Mouse (Mus musculus) heart, postnatal 0 days (tissue): ENCODE data around the gene Hist1h2bb. TPM values are rescaled to one million over a fixed set of nuclear protein-coding genes. Genes with fewer than 3 reads are reported as not detected.
"Not testable (repeated sequence)": the region's sequence is repeated elsewhere in the genome, so short reads cannot be mapped to it uniquely, and the experiment has no call there.

ENCODE experiments used
- ATAC-seq: fragments of 200-750 bp; cut with Nextera tagmentation; 2 replicates; pipeline ENCODE4 v1.8.0; 2017; ENCODE audit warnings: low read depth, moderate number of reproducible peaks, moderate library complexity; ENCODE audit not compliant: insufficient read depth
- DNase-seq: peaks from one replicate; pipeline ENCODE4 v3.0.0-alpha.2; 2016; ENCODE audit warnings: low spot score
- H3K27ac ChIP-seq: fragments of 300-500 bp; sonication (generic); 2 replicates; pipeline ENCODE4 v1.5.1; 2014; ENCODE audit warnings: low read depth, mild to moderate bottlenecking
- H3K27me3 ChIP-seq: fragments of 300-500 bp; sonication (generic); 2 replicates; pipeline ENCODE4 v1.6.1; 2014; ENCODE audit warnings: low read length, mixed read lengths; ENCODE audit not compliant: control insufficient read depth, insufficient read depth
- H3K36me3 ChIP-seq: fragments of 300-500 bp; sonication (generic); replicated peaks from 2 replicates; pipeline ENCODE4 v1.6.1; 2014; ENCODE audit warnings: low read length, mixed read lengths; ENCODE audit not compliant: control insufficient read depth, insufficient read depth
- H3K4me1 ChIP-seq: fragments of 300-500 bp; sonication (generic); 2 replicates; pipeline ENCODE4 v1.6.1; 2014; ENCODE audit warnings: antibody characterized with exemption; ENCODE audit not compliant: control insufficient read depth, insufficient read depth
- H3K4me2 ChIP-seq: fragments of 300-500 bp; sonication (generic); 2 replicates; pipeline ENCODE4 v1.6.1; 2014; ENCODE audit warnings: low read depth, mild to moderate bottlenecking, low read length, moderate library complexity
- H3K4me3 ChIP-seq: fragments of 300-500 bp; sonication (generic); 2 replicates; pipeline ENCODE4 v1.5.1; 2014; ENCODE audit warnings: low read depth, low read length
- H3K9ac ChIP-seq: fragments of 300-500 bp; sonication (generic); replicated peaks from 2 replicates; pipeline ENCODE4 v1.6.1; 2014; ENCODE audit warnings: low read depth, low read length, mixed read lengths
- H3K9me3 ChIP-seq: fragments of 300-500 bp; sonication (generic); replicated peaks from 2 replicates; pipeline ENCODE4 v1.6.1; 2016; ENCODE audit warnings: low read length; ENCODE audit not compliant: control insufficient read depth
- CTCF ChIP-seq: IDR thresholded peaks from 2 replicates; pipeline ENCODE4 v1.5.1; 2016; ENCODE audit warnings: antibody characterized with exemption, control low read depth, low read depth
- EP300 ChIP-seq: IDR thresholded peaks from 2 replicates; pipeline ENCODE4 v1.6.1; 2016; ENCODE audit warnings: antibody characterized with exemption, low read depth
- WGBS: fragments of 180-500 bp; shearing (Covaris S2); extraction: QIAGEN DNeasy Blood & Tissue Kit; methylation state at CpG from one replicate; pipeline ENCODE4 v1.1.7; 2014; 5-methylcytosine and 5-hydroxymethylcytosine counted together
- polyA plus RNA-seq: library from polyadenylated mRNA; unstranded; fragments of >200 nt; fragmentation: Nextera tagmentation; extraction: Ambion mirVana; gene quantifications from 2 replicates; pipeline ENCODE4 v1.2.1, GENCODE M21; 2015
- total RNA-seq: library from RNA; depleted of rRNA; stranded (reverse); fragments of >200 nt; gene quantifications from 2 replicates; pipeline ENCODE4 v1.2.3, GENCODE M21; 2014; ENCODE audit warnings: low replicate concordance

Hist1h2bb gene
- total and polyA plus RNA-seq, 2 experiments from 2014 or later = 0.78 to 1,547 TPM

- no peak overlapping the region for H3K27ac ChIP-seq
- peaks cover 13% of the 10 kb centered on the region; the same call in 1 of the 2 replicates for H3K4me1 ChIP-seq
- WGBS = 56% methylated on average over 3 of the region's 3 CpGs
- no peak overlapping the region for H3K4me3 ChIP-seq
- no peaks in the 10 kb centered on the region for H3K9me3 ChIP-seq
- H3K4me2 ChIP-seq = no peak overlapping the region; the same call in 1 of the 2 replicates
- no peaks in the 10 kb centered on the region for H3K36me3 ChIP-seq
- no peaks in the 10 kb centered on the region for H3K27me3 ChIP-seq
- TF ChIP-seq CTCF (no peak), EP300 (no peak)
- H3K9ac ChIP-seq = no peak overlapping the region
- DNase-seq (no peak), ATAC-seq (no peak)
These were observed 11.4 kb downstream of the Hist1h2bb start for GRCm38 (mm10) chr13:23757921-23758320.

GRCm38 (mm10) chr13:23759251-23759771 is 12.8 kb downstream of the Hist1h2bb start:
- H3K4me3 ChIP-seq = no peak overlapping the region
- ATAC-seq (no peak), DNase-seq (no peak)
- no peak overlapping the region for H3K4me2 ChIP-seq
- TF ChIP-seq EP300 (no peak), CTCF (no peak)
- H3K9me3 ChIP-seq = no peaks in the 10 kb centered on the region
- 89% methylated on average over 3 of the region's 3 CpGs for WGBS
- peaks cover 22% of the 10 kb centered on the region for H3K4me1 ChIP-seq
- no peaks in the 10 kb centered on the region for H3K27me3 ChIP-seq
- no peak overlapping the region for H3K9ac ChIP-seq
- no peak overlapping the region for H3K27ac ChIP-seq
- no peaks in the 10 kb centered on the region for H3K36me3 ChIP-seq

- no peak for TF ChIP-seq CTCF
- TF ChIP-seq EP300 = no peak
- H3K9ac ChIP-seq = no peak overlapping the region
- DNase-seq (no peak), ATAC-seq (no peak)
- H3K9me3 ChIP-seq = no peaks in the 10 kb centered on the region
- peak overlapping the region; percentile 71; the same call in 1 of the 2 replicates for H3K4me2 ChIP-seq
- peaks cover 26% of the 10 kb centered on the region for H3K4me1 ChIP-seq
- no peaks in the 10 kb centered on the region for H3K36me3 ChIP-seq
- no peaks in the 10 kb centered on the region for H3K27me3 ChIP-seq
- WGBS = 70% methylated on average over 1 of the region's 1 CpGs
- H3K4me3 ChIP-seq = no peak overlapping the region
- H3K27ac ChIP-seq = no peak overlapping the region
These were observed 13.3 kb downstream of the Hist1h2bb start for GRCm38 (mm10) chr13:23759916-23760239.

- Histone ChIP-seq H3K9me3 (no peaks in the 10 kb centered on the region), H3K27ac (peak overlapping the region; percentile 95), H3K4me2 (peak overlapping the region; percentile 71), H3K9ac (peak overlapping the region; percentile 39), H3K4me3 (peak overlapping the region; percentile 48), H3K4me1 (peaks cover 26% of the 10 kb centered on the region), H3K36me3 (no peaks in the 10 kb centered on the region), H3K27me3 (no peaks in the 10 kb centered on the region)
- TF ChIP-seq EP300 = no peak
- TF ChIP-seq CTCF = no peak
- ATAC-seq (peak; percentile 2; the same call in 1 of the 2 replicates), DNase-seq (peak; percentile 50)
- 3% methylated on average over 19 of the region's 27 CpGs for WGBS
These were observed 13.9 kb downstream of the Hist1h2bb start for GRCm38 (mm10) chr13:23760240-23760971.

- H3K9ac ChIP-seq = peak within 1 kb of the TSS; percentile 55
- peak; percentile 81 for ATAC-seq
- TF ChIP-seq EP300 (peak; percentile 79), CTCF (no peak)
- peak within 1 kb of the TSS; percentile 71 for H3K4me2 ChIP-seq
- peak; percentile 97 for DNase-seq
- no peaks in the 10 kb centered on the region for H3K27me3 ChIP-seq
- no peaks in the 10 kb centered on the region for H3K36me3 ChIP-seq
- under 1% methylated on average over 61 of the region's 72 CpGs for WGBS
- H3K4me3 ChIP-seq = peak within 1 kb of the TSS; percentile 48
- H3K27ac ChIP-seq = peak within 1 kb of the TSS; percentile 95
- no peaks in the 10 kb centered on the region for H3K9me3 ChIP-seq
- H3K4me1 ChIP-seq = peaks cover 26% of the 10 kb centered on the region
These were observed 14.7 kb downstream of the Hist1h2bb start, which contains the start of gene Hist1h4a for GRCm38 (mm10) chr13:23760972-23761864. Gene Hist1h4a (minus strand): TSS chr13:23761230.

- Histone ChIP-seq H3K27ac (peak within 1 kb of the TSS; percentile 95), H3K9ac (peak within 1 kb of the TSS; percentile 66), H3K4me3 (peak within 1 kb of the TSS; percentile 48), H3K4me2 (peak within 1 kb of the TSS; percentile 71), H3K4me1 (peaks cover 26% of the 10 kb centered on the region)
- H3K9me3 ChIP-seq, H3K36me3 ChIP-seq, H3K27me3 ChIP-seq: not testable (repeated sequence)
- peak; percentile 94 for DNase-seq
- under 1% methylated on average over 28 of the region's 52 CpGs for WGBS
- peak; percentile 43 for ATAC-seq
These were observed 15.6 kb downstream of the Hist1h2bb start, which contains the start of gene Hist1h3a for GRCm38 (mm10) chr13:23761871-23762821. Gene Hist1h3a (minus strand): TSS chr13:23762386.
